Mouse (Mus musculus): Measurements from ENCODE around the gene Got1. TPM values are rescaled to one million over a fixed set of nuclear protein-coding genes. Genes with fewer than 3 reads are reported as not detected.

The Got1 gene
- polyA plus RNA-seq, 1 experiment = 10.7 TPM

GRCm38 (mm10) chr19:43453025-43453424 lies 71.4 kb downstream of the Got1 start:
- TF ChIP-seq GATA1 (IDR thresholded peaks at IDR 0.05; ENCODE audit: borderline replicate concordance, low read length) = no peak
- TF ChIP-seq FLI1 (IDR thresholded peaks at IDR 0.05; ENCODE audit: low read length) = no peak
- Histone ChIP-seq H3K4me1 (no peaks in the 10 kb centered on the region), H3K27me3 (replicated peaks) (peaks cover 16% of the 10 kb centered on the region), H3K4me3 (replicated peaks) (no peak overlapping the region), H3K36me3 (replicated peaks; ENCODE audit: low read length) (no peaks in the 10 kb centered on the region), H3K9me3 (no peaks in the 10 kb centered on the region)

- H3K27me3 ChIP-seq (replicated peaks) = peaks cover 15% of the 10 kb centered on the region
- TF ChIP-seq GATA1 (IDR thresholded peaks at IDR 0.05; ENCODE audit: borderline replicate concordance, low read length) (no peak), FLI1 (IDR thresholded peaks at IDR 0.05; ENCODE audit: low read length) (no peak)
- no peak overlapping the region for H3K4me3 ChIP-seq (replicated peaks)
- no peaks in the 10 kb centered on the region for H3K4me1 ChIP-seq
- no peaks in the 10 kb centered on the region for H3K9me3 ChIP-seq
- no peaks in the 10 kb centered on the region for H3K36me3 ChIP-seq (replicated peaks; ENCODE audit: low read length)
Measured at GRCm38 (mm10) chr19:43452176-43452575, 72.2 kb downstream of the Got1 start.

- H3K4me1 ChIP-seq = no peaks in the 10 kb centered on the region
- no peak overlapping the region for H3K4me3 ChIP-seq (replicated peaks)
- TF ChIP-seq GATA1 (IDR thresholded peaks at IDR 0.05; ENCODE audit: borderline replicate concordance, low read length) = no peak
- no peak for TF ChIP-seq FLI1 (IDR thresholded peaks at IDR 0.05; ENCODE audit: low read length)
Measured at GRCm38 (mm10) chr19:43451563-43451962, 72.8 kb downstream of the Got1 start.

More at GRCm38 (mm10) chr19:43451563-43451962, 72.8 kb downstream of the Got1 start:
- Histone ChIP-seq H3K36me3 (replicated peaks; ENCODE audit: low read length) (no peaks in the 10 kb centered on the region), H3K27me3 (replicated peaks) (peaks cover 12% of the 10 kb centered on the region), H3K9me3 (no peaks in the 10 kb centered on the region)

Other genes with a start within 250 kb of the Got1 start
- gene Hpse2, start 136.2 kb downstream of the Got1 start, polyA plus RNA-seq (2012; ENCODE audit: insufficient read depth, low replicate concordance) = 0.02 TPM in 1 of 2 replicates, not detected in the other
- gene Cnnm1, start 84.2 kb downstream of the Got1 start, polyA plus RNA-seq (2012; ENCODE audit: insufficient read depth, low replicate concordance) = not detected in 2 replicates
- 0.18 TPM in 1 of 2 replicates, not detected in the other for gene Nkx2-3, start 87.7 kb upstream of the Got1 start, polyA plus RNA-seq (2012; ENCODE audit: insufficient read depth, low replicate concordance)
- 17.5 and 30.6 TPM in 2 replicates for gene Slc25a28, start 150.3 kb upstream of the Got1 start, polyA plus RNA-seq (2012; ENCODE audit: insufficient read depth, low replicate concordance)
- 1.2 and 2.4 TPM in 2 replicates for gene Entpd7, start 165.1 kb upstream of the Got1 start, polyA plus RNA-seq (2012; ENCODE audit: insufficient read depth, low replicate concordance)
- gene Cutc, start 228.4 kb upstream of the Got1 start, polyA plus RNA-seq (2012; ENCODE audit: insufficient read depth, low replicate concordance) = 5.0 TPM in 1 of 2 replicates, not detected in the other
- 0.56 and 2.6 TPM in 2 replicates for gene Cox15, start 228.4 kb upstream of the Got1 start, polyA plus RNA-seq (2012; ENCODE audit: insufficient read depth, low replicate concordance)